In the genomic region with DNA sequence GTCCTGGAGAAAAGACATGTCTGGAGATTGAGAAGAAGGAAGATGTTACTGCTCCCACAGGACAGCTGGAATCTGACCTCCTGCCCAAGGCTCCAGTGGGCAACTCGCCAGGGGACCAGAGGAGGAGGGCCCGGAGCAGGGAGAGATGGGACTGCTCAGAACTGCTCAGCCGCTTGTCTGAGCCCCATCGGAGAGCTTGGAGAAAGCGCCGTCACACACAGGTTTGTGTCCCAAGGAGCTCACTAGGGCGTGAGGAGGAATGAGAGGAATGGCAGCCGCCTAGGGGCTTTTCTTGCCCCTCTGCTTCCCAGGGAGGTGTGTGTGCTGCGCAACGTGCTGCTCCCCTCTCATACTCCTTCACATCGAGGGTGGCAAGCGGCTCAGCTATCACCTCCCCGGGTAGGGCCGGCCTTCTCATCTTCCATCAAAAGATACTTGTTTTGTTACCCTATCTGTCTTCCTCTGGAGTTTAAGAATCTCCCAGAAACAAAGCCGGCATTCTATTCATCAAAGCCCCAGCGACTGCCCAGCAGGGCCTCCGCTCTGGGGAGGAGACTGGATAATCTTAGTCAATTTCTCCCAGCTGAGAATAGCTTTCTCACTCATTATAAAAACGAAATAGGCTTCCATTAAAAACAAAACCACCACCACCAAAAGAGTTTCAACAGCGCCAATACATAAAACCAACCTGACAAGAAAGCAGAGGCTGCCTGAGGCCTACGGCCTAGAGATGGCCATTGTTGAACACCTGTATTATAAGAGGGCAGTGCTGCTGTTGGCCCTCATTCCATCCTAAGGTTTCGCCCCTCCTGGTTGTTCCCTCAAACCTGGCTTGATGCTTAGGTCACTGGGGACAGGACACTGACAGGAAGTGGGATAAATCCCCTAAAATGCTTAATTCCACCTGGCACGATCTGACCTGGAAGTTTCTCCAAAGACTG, we compare ENCODE assay signal across 8 mouse cellular contexts. TPM values are rescaled to one million over a fixed set of nuclear protein-coding genes. Genes with fewer than 3 reads are reported as not detected.
DNase-seq lines count a peak whose midpoint lies in the region; ATAC-seq lines count a peak whose summit lies in the region.

No protein-coding gene starts in this region.

- no peaks in the 10 kb centered on the region for H3K27me3 ChIP-seq in erythroblast, embryonic 14.5 days (ENCODE audit: control insufficient read depth)
- H3K27me3 ChIP-seq in forebrain, embryonic 10.5 days (ENCODE audit: poor library complexity, severe bottlenecking): peaks cover 23% of the 10 kb centered on the region
- 0 out of 2 replicates have a peak, but pooled peaks cover 4% of the 10 kb centered on the region for H3K27me3 ChIP-seq in hindbrain, embryonic 10.5 days (ENCODE audit: insufficient read depth, poor library complexity, severe bottlenecking)
- no peaks in the 10 kb centered on the region for H3K27me3 ChIP-seq in liver, embryonic 12.5 days (replicated peaks)
- H3K27me3 ChIP-seq in neural tube, embryonic 14.5 days (ENCODE audit: control insufficient read depth, insufficient read depth, low read length): no peaks in the 10 kb centered on the region

- peak overlapping the region; percentile 66 for H3K27ac ChIP-seq in forebrain, embryonic 10.5 days
- H3K27ac ChIP-seq in hindbrain, embryonic 10.5 days: peak overlapping the region; percentile 72
- peak overlapping the region; percentile 43 for H3K27ac ChIP-seq in liver, embryonic 12.5 days
- H3K27ac ChIP-seq in neural tube, embryonic 14.5 days (ENCODE audit: low read depth, low read length): no peak overlapping the region

- ATAC-seq in erythroblast, adult 5-6 weeks (replicated peaks; ENCODE audit: low FRiP score, poor library complexity, severe bottlenecking): no peak
- no peak for ATAC-seq in liver, embryonic 12.5 days
- peak; percentile 59; the same call in 1 of the 2 replicates for ATAC-seq in neural tube, embryonic 14.5 days (ENCODE audit: low read depth)

- H3K9me3 ChIP-seq in erythroblast, embryonic 14.5 days (ENCODE audit: control insufficient read depth, low read length): no peaks in the 10 kb centered on the region
- H3K9me3 ChIP-seq in forebrain, embryonic 10.5 days: no peaks in the 10 kb centered on the region
- H3K9me3 ChIP-seq in hindbrain, embryonic 10.5 days: no peaks in the 10 kb centered on the region
- H3K9me3 ChIP-seq in liver, embryonic 12.5 days (replicated peaks): no peaks in the 10 kb centered on the region
- H3K9me3 ChIP-seq in neural tube, embryonic 14.5 days (ENCODE audit: control insufficient read depth, low read length): no peaks in the 10 kb centered on the region

- peak overlapping the region; percentile 65 for H3K4me2 ChIP-seq in liver, embryonic 12.5 days
- H3K4me2 ChIP-seq in neural tube, embryonic 14.5 days (ENCODE audit: low read depth, low read length): peak overlapping the region; percentile 27; the same call in 1 of the 2 replicates

- peak; percentile 29 for DNase-seq in forebrain, embryonic 10.5 days (ENCODE audit: extremely low spot score, low spot score)
- peak; percentile 33 for DNase-seq in hindbrain, embryonic 10.5 days (ENCODE audit: low spot score)
- no peak for DNase-seq in frontal cortex, postnatal 10 days (ENCODE audit: low spot score in 2 of 2)
- no peak for DNase-seq in T-cell, adult 2 months (ENCODE audit: low spot score)

- WGBS in forebrain, embryonic 10.5 days: 6% methylated on average over 22 of the region's 22 CpGs
- WGBS in hindbrain, embryonic 10.5 days: 11% methylated on average over 22 of the region's 22 CpGs
- 65% methylated on average over 22 of the region's 22 CpGs for WGBS in liver, embryonic 12.5 days (ENCODE audit: insufficient replicate concordance)
- WGBS in neural tube, embryonic 14.5 days: 12% methylated on average over 22 of the region's 22 CpGs

- H3K4me1 ChIP-seq in erythroblast, embryonic 14.5 days (ENCODE audit: control insufficient read depth): peaks cover 63% of the 10 kb centered on the region
- peaks cover 28% of the 10 kb centered on the region for H3K4me1 ChIP-seq in forebrain, embryonic 10.5 days
- H3K4me1 ChIP-seq in hindbrain, embryonic 10.5 days (replicated peaks): peaks cover 22% of the 10 kb centered on the region
- peaks cover 64% of the 10 kb centered on the region for H3K4me1 ChIP-seq in liver, embryonic 12.5 days
- H3K4me1 ChIP-seq in neural tube, embryonic 14.5 days (ENCODE audit: control insufficient read depth, insufficient read depth, low read length): peaks cover 9% of the 10 kb centered on the region; the same call in 1 of the 2 replicates

- peaks cover 69% of the 10 kb centered on the region for H3K36me3 ChIP-seq in erythroblast, embryonic 14.5 days (ENCODE audit: control insufficient read depth)
- peaks cover 15% of the 10 kb centered on the region for H3K36me3 ChIP-seq in forebrain, embryonic 10.5 days (replicated peaks)
- peaks cover 13% of the 10 kb centered on the region for H3K36me3 ChIP-seq in hindbrain, embryonic 10.5 days
- H3K36me3 ChIP-seq in liver, embryonic 12.5 days: peaks cover 52% of the 10 kb centered on the region
- H3K36me3 ChIP-seq in neural tube, embryonic 14.5 days (ENCODE audit: control insufficient read depth, insufficient read depth, low read length): no peaks in the 10 kb centered on the region; the same call in 1 of the 2 replicates

- H3K9ac ChIP-seq in liver, embryonic 12.5 days: peak overlapping the region; percentile 28
- H3K9ac ChIP-seq in neural tube, embryonic 14.5 days (replicated peaks; ENCODE audit: low read depth, low read length): no peak overlapping the region

- peak overlapping the region; percentile 31 for H3K4me3 ChIP-seq in erythroblast, embryonic 14.5 days (replicated peaks)
- peak overlapping the region; percentile 35 for H3K4me3 ChIP-seq in forebrain, embryonic 10.5 days
- peak overlapping the region; percentile 35 for H3K4me3 ChIP-seq in hindbrain, embryonic 10.5 days
- 0 out of 2 replicates have a peak overlapping the region, but pooled peaks have one; percentile 3 for H3K4me3 ChIP-seq in liver, embryonic 12.5 days
- H3K4me3 ChIP-seq in neural tube, embryonic 14.5 days (ENCODE audit: low read depth, low read length): no peak overlapping the region

RNA-seq across cellular contexts. Expression of a gene that starts 9.1 kb away (rescaled TPM):
- polyA plus RNA-seq in erythroblast, embryonic 14.5 days (2012): 8.5 and 12.2 TPM in 2 replicates
- 1,227 and 1,297 TPM in 2 replicates for total RNA-seq in erythroblast, adult 5-6 weeks (2015; ENCODE audit: low replicate concordance)
- 2,096 and 2,327 TPM in 2 replicates for total RNA-seq in erythroblast, adult 5-6 weeks (2017; ENCODE audit: low replicate concordance)
- 49.4 and 50.5 TPM in 2 replicates for polyA plus RNA-seq in forebrain, embryonic 10.5 days (2016; fragmentation: Nextera tagmentation; extraction: Ambion mirVana)
- 45.2 and 52.6 TPM in 2 replicates for polyA plus RNA-seq in hindbrain, embryonic 10.5 days (2016; fragmentation: Nextera tagmentation; extraction: Ambion mirVana)
- polyA plus RNA-seq in liver, embryonic 12.5 days (2016; fragmentation: Nextera tagmentation; extraction: Ambion mirVana): 77.7 and 79.0 TPM in 2 replicates
- 102 and 108 TPM in 2 replicates for polyA plus RNA-seq in neural tube, embryonic 14.5 days (2014; fragmentation: Nextera tagmentation; extraction: Ambion mirVana)

RNA-seq across cellular contexts. Expression of a gene that starts 37.9 kb away (rescaled TPM):
- polyA plus RNA-seq in erythroblast, embryonic 14.5 days (2012): 0.27 and 0.33 TPM in 2 replicates
- 4.0 and 7.3 TPM in 2 replicates for total RNA-seq in erythroblast, adult 5-6 weeks (2015; ENCODE audit: low replicate concordance)
- total RNA-seq in erythroblast, adult 5-6 weeks (2017; ENCODE audit: low replicate concordance): 8.2 and 9.4 TPM in 2 replicates
- 89.3 and 93.9 TPM in 2 replicates for polyA plus RNA-seq in forebrain, embryonic 10.5 days (2016; fragmentation: Nextera tagmentation; extraction: Ambion mirVana)
- polyA plus RNA-seq in hindbrain, embryonic 10.5 days (2016; fragmentation: Nextera tagmentation; extraction: Ambion mirVana): 95.5 and 95.7 TPM in 2 replicates
- polyA plus RNA-seq in liver, embryonic 12.5 days (2016; fragmentation: Nextera tagmentation; extraction: Ambion mirVana): 44.5 and 44.6 TPM in 2 replicates
- 45.2 and 66.3 TPM in 2 replicates for polyA plus RNA-seq in neural tube, embryonic 14.5 days (2014; fragmentation: Nextera tagmentation; extraction: Ambion mirVana)

Comparison
In these comparisons a context has a peak if more than half of its experiments do, and no peak if none do; other contexts are left out.
1. DNase-seq: peak in forebrain, embryonic 10.5 days (single experiment) and hindbrain, embryonic 10.5 days (single experiment); none in frontal cortex, postnatal 10 days (0 of 2) and T-cell, adult 2 months (single experiment).
2. RNA of a gene that starts 37.9 kb away (polyA plus RNA-seq): 95.5 to 95.7 TPM in hindbrain, embryonic 10.5 days, 89.3 to 93.9 TPM in forebrain, embryonic 10.5 days, 45.2 to 66.3 TPM in neural tube, embryonic 14.5 days and 44.5 to 44.6 TPM in liver, embryonic 12.5 days; 0.27 to 0.33 TPM in erythroblast, embryonic 14.5 days; every median in the first group is over 10 times any median in the second.